Mouse (Mus musculus): ENCODE measurements around the gene Usf2.

The Usf2 gene

DNA sequence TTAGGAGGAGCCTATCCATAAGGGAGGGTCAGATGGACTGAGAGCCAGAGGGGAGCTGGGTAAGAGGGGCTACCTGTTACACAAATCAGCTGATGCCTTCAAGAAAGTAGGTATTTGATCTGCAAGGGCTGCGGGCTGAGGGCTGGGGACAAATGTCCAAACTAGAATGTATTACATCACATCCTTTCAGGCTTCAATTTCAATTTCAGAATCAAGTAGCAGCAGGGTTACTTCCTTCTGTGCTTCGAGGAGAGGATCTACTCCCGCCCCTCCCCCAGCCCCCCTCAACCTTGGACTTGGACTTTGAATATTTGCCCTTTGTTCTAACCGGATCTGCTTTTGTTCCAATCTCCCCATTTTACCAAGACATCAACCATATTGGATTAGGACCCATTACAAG is 39.4 kb downstream of the Usf2 start:
- DNase-seq (ENCODE audit: low spot score in 2 of 2): no peak

DNA sequence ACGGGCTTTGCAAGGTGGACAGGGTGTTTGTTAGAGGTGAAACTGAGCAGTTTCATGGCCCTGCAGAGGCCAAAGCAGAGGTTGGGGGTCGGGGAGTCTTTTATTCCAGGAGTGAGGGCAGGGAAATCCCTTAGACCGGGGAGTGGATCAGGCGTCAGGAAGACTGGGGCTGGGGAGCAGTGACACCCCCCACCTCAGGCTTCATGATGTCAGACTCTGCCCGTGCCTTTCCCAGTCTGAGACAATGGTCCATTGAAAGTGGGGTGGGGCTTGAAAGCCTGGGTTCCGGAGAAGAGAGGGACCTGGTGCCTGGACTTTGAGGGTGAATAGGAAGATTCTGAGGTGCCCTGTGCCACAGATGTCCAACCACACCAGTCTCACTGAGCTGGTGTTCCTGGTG is 39.9 kb downstream of the Usf2 start:
- DNase-seq (ENCODE audit: low spot score in 2 of 2): no peak

DNA sequence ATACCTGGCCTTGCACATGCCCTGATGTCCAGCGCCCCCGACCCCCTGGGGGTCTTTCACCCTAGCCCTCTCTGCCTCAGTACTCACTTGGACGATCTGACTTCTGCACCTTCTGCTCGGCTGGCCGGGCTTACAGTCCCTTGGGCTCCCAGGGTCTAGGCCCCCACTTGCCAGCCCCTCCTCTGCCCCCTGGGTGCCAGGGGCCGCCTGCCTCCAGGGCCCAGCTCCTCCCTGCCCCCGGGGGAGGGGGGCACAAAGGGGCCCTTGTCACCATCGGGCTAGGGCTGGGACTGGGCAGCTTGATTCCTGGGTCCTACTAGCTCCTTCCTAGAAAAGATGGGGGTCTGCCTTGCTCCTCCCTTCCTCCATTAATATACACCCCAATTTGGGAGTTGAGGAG is 41.9 kb downstream of the Usf2 start, which contains the start of gene Mag:
Mag (minus strand) TSS at position 142 of the 400 bp plus-strand sequence.
- no peak for DNase-seq (ENCODE audit: low spot score in 2 of 2)

DNA sequence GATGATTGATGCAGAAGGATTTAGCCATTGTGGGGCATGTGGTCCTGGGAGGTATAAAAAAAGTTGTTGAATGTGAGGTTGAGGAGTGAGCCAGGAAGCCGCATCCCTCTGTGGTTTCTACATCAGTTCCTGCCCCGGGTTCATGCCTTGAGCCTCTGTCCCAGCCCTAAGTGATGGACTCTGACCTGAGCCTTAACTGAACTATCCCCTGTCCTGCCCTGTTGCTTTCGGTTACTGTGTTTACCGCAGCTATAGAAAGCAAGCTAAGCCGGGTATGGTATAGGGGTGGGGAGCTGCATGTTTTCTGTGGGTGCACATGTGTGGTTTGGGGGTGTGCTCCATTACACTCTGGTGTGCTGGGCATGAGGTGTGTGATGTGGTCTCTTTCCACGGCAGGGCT is 46.8 kb downstream of the Usf2 start:
- DNase-seq (ENCODE audit: low spot score in 2 of 2): no peak

DNA sequence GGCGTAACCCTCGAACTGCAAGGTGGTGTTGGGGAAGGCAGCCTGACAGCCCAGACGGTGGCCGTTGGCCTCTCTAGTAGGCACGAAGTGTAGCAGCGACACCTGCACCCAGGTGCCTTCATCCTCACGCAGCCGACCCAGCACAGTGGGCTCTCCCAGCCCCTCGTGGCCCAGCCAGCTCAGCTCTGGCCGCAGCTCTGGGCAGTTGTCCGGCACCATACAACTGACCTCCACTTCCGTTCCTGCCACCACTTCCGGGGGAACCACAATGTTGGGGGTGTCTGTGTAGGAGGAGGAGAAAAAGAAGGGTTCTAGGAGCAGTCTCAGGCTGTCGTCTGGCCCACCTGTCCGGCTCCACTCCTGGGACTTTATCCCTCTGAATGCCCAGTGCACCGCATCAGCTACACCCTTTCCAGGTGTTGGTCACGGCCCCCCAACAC is 47.6 kb downstream of the Usf2 start:
- no peak for DNase-seq (ENCODE audit: low spot score in 2 of 2)

DNA sequence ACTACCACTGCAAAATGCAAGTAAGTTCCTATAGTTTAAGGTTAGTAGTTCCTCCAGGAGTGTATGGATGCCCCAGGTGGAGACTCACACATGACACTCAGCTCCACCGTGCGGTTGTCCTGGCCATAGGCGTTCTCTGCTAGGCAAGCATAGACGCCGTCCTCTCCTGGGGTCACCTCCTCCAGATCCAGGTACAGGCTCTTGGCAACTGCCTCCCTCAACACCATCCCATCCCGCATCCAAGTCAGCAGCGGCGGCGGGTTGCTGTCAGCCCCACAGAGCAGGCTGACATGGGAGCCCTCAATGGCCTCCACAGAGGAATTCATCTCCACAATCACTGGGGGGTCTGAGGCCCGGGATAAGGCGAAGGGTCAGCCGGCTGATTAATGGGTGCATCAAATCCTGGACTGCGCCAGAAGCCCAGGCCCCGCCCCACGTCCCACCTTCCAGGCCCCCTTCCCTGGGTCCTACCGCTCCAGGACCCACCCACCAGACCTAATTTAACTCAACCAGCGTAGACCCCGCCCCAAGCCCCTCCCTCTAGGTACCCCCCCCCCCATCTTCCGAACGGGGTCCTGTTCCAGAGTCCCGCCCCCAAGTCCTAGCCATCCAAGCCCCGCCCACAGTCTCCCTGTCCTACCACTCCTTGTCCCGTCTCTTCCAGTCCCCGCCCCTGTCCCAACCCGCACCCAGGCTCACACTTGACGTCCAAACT is 48.2 kb downstream of the Usf2 start:
- no peak for DNase-seq (ENCODE audit: low spot score in 2 of 2)

DNA sequence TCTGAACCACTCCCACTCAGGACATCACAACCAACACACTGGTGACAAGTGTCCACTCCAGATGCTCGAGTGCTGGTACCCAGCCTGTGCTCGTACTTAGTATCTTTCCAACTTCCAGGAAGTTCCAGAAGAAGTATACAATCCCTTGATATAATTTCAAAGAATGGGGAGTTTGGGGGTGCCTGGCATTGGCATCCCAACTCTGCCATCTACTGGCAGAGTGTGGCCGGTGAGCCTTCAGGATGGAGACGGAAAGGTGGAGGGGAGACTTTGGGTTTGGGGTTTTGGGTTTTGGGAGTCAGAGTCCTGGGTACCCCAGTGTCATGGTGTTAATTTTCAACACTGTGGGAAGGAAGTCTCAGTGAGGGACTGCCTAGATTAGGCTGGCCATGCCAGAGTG is 52.6 kb downstream of the Usf2 start:
- DNase-seq (ENCODE audit: low spot score in 2 of 2): no peak
